Mouse (Mus musculus) CH12.LX (cell line): ENCODE measurements around the gene Tmem204.
"Not testable (repeated sequence)": the region's sequence is repeated elsewhere in the genome, so short reads cannot be mapped to it uniquely, and the experiment has no call there.

ENCODE experiments used
- CTCF ChIP-seq, 2 experiments: IDR thresholded peaks in 1 of 2; conservative IDR thresholded peaks in 1 of 2; 2 replicates each; pipeline ENCODE4 v1.5.1; 2011 to 2012; ENCODE audit warnings: low read depth in 2 of 2, low read length in 2 of 2, improper control_type of control experiment in 1 of 2, inconsistent platforms in 1 of 2, mild to moderate bottlenecking in 1 of 2, moderate library complexity in 1 of 2
- MEF2A ChIP-seq: IDR thresholded peaks from 2 replicates; pipeline ENCODE4 v1.6.1; 2014; ENCODE audit warnings: low read depth, mild to moderate bottlenecking, inconsistent platforms, low read length, improper control_type of control experiment, borderline replicate concordance
- NRF1 ChIP-seq: IDR thresholded peaks from 2 replicates; pipeline ENCODE4 v1.6.1; 2014; ENCODE audit warnings: low read depth, mild to moderate bottlenecking, inconsistent platforms, low read length, improper control_type of control experiment, moderate library complexity
- POLR2A ChIP-seq: IDR thresholded peaks from 2 replicates; pipeline ENCODE4 v1.6.1; 2011; ENCODE audit warnings: low read depth, mild to moderate bottlenecking, improper control_type of control experiment, low read length
- SIN3A ChIP-seq: IDR thresholded peaks from 2 replicates; pipeline ENCODE4 v1.6.1; 2012; ENCODE audit warnings: low read length, improper control_type of control experiment, inconsistent platforms
- TCF12 ChIP-seq: IDR thresholded peaks from 2 replicates; pipeline ENCODE4 v1.6.1; 2014; ENCODE audit warnings: low read depth, mild to moderate bottlenecking, inconsistent platforms, low read length, improper control_type of control experiment

DNA sequence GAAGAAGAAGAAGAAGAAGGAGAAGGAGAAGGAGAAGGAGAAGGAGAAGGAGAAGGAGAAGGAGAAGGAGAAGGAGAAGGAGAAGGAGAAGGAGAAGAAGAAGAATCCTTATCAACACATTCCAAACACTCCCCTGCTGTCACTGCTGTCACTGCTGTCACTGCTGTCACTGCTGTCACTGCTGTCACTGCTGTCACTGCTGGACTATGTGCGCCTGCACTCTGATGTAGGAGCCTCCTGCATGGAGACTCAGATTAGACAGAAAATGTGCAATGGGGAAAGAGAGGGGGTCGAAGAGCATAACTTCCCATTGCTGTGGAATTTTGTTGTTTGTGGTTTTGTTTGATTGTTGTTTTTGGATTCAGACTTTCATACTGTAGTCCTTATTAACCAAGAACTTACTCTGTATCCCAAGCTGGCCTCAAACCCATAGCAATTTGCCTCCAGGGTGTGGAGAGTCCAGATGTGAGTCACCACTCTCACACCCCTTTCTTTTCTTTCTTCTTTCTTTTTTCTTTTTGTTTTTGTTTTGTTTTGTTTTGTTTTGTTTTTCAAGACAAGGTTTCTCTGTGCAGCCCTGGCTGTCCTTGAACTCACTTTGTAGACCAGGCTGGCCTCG lies 42.2 kb upstream of the Tmem204 start:
- TF ChIP-seq MEF2A; POLR2A; CTCF (conservative IDR thresholded peaks at IDR 0.05 in 1 of 2, IDR thresholded peaks at IDR 0.05 in 1 of 2; ENCODE audit: low read depth in 2 of 2, low read length in 2 of 2); NRF1; TCF12; SIN3A: not testable (repeated sequence)
